Mouse (Mus musculus): ENCODE measurements around the gene Gm37240. TPM values are rescaled to one million over a fixed set of nuclear protein-coding genes. Genes with fewer than 3 reads are reported as not detected.
"Not testable (repeated sequence)": the region's sequence is repeated elsewhere in the genome, so short reads cannot be mapped to it uniquely, and the experiment has no call there.

The Gm37240 gene
- polyA plus RNA-seq, 1 experiment from 2014 or later, result 2.8 TPM

GRCm38 (mm10) chr3:84867434-84867975 lies 1019.8 kb downstream of the Gm37240 start:
- no peaks in the 10 kb centered on the region for H3K9me3 ChIP-seq
- no peaks in the 10 kb centered on the region for H3K27me3 ChIP-seq (replicated peaks; ENCODE audit: low read depth, poor library complexity, severe bottlenecking)
- no peak overlapping the region for H3K27ac ChIP-seq (replicated peaks)
- H3K4me1 ChIP-seq, result no peaks in the 10 kb centered on the region
- DNase-seq (ENCODE audit: low spot score), result no peak
- H3K4me3 ChIP-seq, result no peak overlapping the region
- no peaks in the 10 kb centered on the region; the same call in 1 of the 2 replicates for H3K36me3 ChIP-seq (replicated peaks)
- WGBS, result 92% methylated on average over 1 of the region's 1 CpGs

DNA sequence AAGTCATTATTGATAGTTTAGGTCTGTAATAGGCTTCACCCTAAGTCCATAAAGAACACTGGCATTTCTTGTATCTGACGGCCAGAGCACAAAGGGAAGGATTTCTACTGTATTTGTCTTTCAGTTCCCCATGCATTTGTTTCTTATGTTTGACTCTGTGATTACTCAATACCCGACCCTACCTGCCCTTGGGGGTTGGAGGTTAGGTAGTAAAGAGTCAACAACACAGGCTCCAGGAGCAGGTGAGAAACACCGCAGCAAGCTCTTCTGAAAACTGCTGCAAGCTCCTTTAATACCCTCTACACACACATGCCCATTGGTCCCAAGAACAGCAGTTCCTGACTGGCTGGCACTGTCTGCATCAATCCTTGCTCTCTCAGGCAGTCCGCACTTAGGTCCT lies 1020.5 kb downstream of the Gm37240 start:
- H3K4me3 ChIP-seq, result no peak overlapping the region
- H3K27me3 ChIP-seq (replicated peaks; ENCODE audit: low read depth, poor library complexity, severe bottlenecking), result no peaks in the 10 kb centered on the region
- H3K9me3 ChIP-seq, result no peaks in the 10 kb centered on the region
- no peak overlapping the region for H3K27ac ChIP-seq (replicated peaks)
- DNase-seq (ENCODE audit: low spot score), result no peak
- H3K36me3 ChIP-seq (replicated peaks), result no peaks in the 10 kb centered on the region; the same call in 1 of the 2 replicates
- no peaks in the 10 kb centered on the region for H3K4me1 ChIP-seq
- 81% methylated on average over 4 of the region's 4 CpGs for WGBS

DNA sequence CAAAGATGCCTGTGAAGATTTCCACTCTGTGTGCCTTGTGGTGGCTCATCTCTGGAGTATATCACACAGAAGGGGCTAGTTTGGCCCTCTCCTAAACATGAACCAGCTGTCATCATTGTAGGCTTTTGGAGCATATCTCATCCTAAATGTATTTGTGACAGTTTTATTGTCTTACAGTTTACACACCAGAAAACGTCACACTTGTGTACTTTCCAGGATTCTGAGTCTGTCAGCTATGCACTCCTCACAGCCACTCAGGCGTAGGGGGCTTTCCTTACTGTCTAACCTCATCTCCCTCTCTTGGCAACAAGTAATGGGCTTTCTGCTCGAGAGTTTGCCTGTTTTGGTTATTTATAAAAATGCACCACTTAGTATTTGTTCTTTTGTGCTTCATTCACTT lies 1021.6 kb downstream of the Gm37240 start:
- no peak for DNase-seq (ENCODE audit: low spot score)
- Histone ChIP-seq H3K27me3 (replicated peaks; ENCODE audit: low read depth, poor library complexity, severe bottlenecking) (no peaks in the 10 kb centered on the region), H3K27ac (replicated peaks) (no peak overlapping the region), H3K36me3 (replicated peaks) (no peaks in the 10 kb centered on the region), H3K9me3 (no peaks in the 10 kb centered on the region), H3K4me3 (no peak overlapping the region), H3K4me1 (no peaks in the 10 kb centered on the region)
- 86% methylated on average over 3 of the region's 3 CpGs for WGBS

DNA sequence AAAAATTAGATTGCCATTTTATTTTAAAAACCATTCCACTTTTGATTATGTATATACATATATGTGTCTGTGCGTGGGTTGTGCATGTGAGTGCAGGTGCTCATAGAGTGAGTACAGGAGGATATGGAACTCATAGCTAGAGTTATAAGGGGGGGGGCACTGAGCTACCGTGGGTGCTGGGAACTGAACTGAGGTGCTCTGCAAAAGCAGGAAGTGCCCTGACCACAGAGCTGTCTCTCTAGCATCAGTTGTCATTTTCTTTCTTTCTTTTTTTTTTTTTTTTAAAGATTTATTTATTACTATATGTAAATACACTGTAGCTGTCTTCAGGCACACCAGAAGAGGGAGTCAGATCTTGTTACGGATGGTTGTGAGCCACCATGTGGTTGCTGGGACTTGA lies 1025.5 kb downstream of the Gm37240 start:
- not testable (repeated sequence) for H3K27ac ChIP-seq (replicated peaks); H3K9me3 ChIP-seq; H3K36me3 ChIP-seq (replicated peaks); DNase-seq (ENCODE audit: low spot score); H3K4me1 ChIP-seq; H3K4me3 ChIP-seq; H3K27me3 ChIP-seq (replicated peaks; ENCODE audit: low read depth, poor library complexity, severe bottlenecking)
- 97% methylated on average over 3 of the region's 3 CpGs for WGBS

- H3K4me1 ChIP-seq, result no peaks in the 10 kb centered on the region
- H3K36me3 ChIP-seq (replicated peaks), result no peaks in the 10 kb centered on the region
- H3K27ac ChIP-seq (replicated peaks), result no peak overlapping the region
- no peaks in the 10 kb centered on the region for H3K9me3 ChIP-seq
- H3K27me3 ChIP-seq (replicated peaks; ENCODE audit: low read depth, poor library complexity, severe bottlenecking), result no peaks in the 10 kb centered on the region
- WGBS, result 50% methylated on average over 1 of the region's 1 CpGs
- H3K4me3 ChIP-seq, result no peak overlapping the region
- DNase-seq (ENCODE audit: low spot score), result no peak
Measured at GRCm38 (mm10) chr3:84860669-84861068, 1026.6 kb downstream of the Gm37240 start.

GRCm38 (mm10) chr3:84854440-84854839 lies 1032.9 kb downstream of the Gm37240 start:
- no peaks in the 10 kb centered on the region for H3K9me3 ChIP-seq
- H3K27ac ChIP-seq (replicated peaks), result no peak overlapping the region
- H3K4me3 ChIP-seq, result no peak overlapping the region
- DNase-seq (ENCODE audit: low spot score), result no peak
- 81% methylated on average over 1 of the region's 1 CpGs for WGBS
- H3K36me3 ChIP-seq (replicated peaks), result no peaks in the 10 kb centered on the region
- H3K4me1 ChIP-seq, result 0 out of 2 replicates have a peak, but pooled peaks cover 3% of the 10 kb centered on the region
- H3K27me3 ChIP-seq (replicated peaks; ENCODE audit: low read depth, poor library complexity, severe bottlenecking), result no peaks in the 10 kb centered on the region

- Histone ChIP-seq H3K4me1 (0 out of 2 replicates have a peak, but pooled peaks cover 3% of the 10 kb centered on the region), H3K27me3 (replicated peaks; ENCODE audit: low read depth, poor library complexity, severe bottlenecking) (no peaks in the 10 kb centered on the region), H3K4me3 (no peak overlapping the region), H3K36me3 (replicated peaks) (no peaks in the 10 kb centered on the region), H3K9me3 (no peaks in the 10 kb centered on the region), H3K27ac (replicated peaks) (no peak overlapping the region)
- DNase-seq (ENCODE audit: low spot score), result no peak
- 80% methylated on average over 7 of the region's 7 CpGs for WGBS
Measured at GRCm38 (mm10) chr3:84852877-84853276, 1034.4 kb downstream of the Gm37240 start.

- H3K27ac ChIP-seq (replicated peaks), result no peak overlapping the region
- DNase-seq (ENCODE audit: low spot score), result no peak
- no peaks in the 10 kb centered on the region for H3K27me3 ChIP-seq (replicated peaks; ENCODE audit: low read depth, poor library complexity, severe bottlenecking)
- H3K4me3 ChIP-seq, result no peak overlapping the region
- WGBS, result 81% methylated on average over 1 of the region's 1 CpGs
- no peaks in the 10 kb centered on the region for H3K9me3 ChIP-seq
- H3K4me1 ChIP-seq, result 0 out of 2 replicates have a peak, but pooled peaks cover 7% of the 10 kb centered on the region
- no peaks in the 10 kb centered on the region for H3K36me3 ChIP-seq (replicated peaks)
Measured at GRCm38 (mm10) chr3:84851801-84852200, 1035.5 kb downstream of the Gm37240 start.

GRCm38 (mm10) chr3:84850418-84850817 lies 1036.9 kb downstream of the Gm37240 start:
- no peak for DNase-seq (ENCODE audit: low spot score)
- no peaks in the 10 kb centered on the region for H3K36me3 ChIP-seq (replicated peaks)
- H3K27ac ChIP-seq (replicated peaks), result no peak overlapping the region
- H3K9me3 ChIP-seq, result no peaks in the 10 kb centered on the region
- H3K4me1 ChIP-seq, result 0 out of 2 replicates have a peak, but pooled peaks cover 7% of the 10 kb centered on the region
- WGBS, result 93% methylated on average over 1 of the region's 1 CpGs
- H3K27me3 ChIP-seq (replicated peaks; ENCODE audit: low read depth, poor library complexity, severe bottlenecking), result no peaks in the 10 kb centered on the region
- H3K4me3 ChIP-seq, result no peak overlapping the region

- no peaks in the 10 kb centered on the region for H3K9me3 ChIP-seq
- DNase-seq (ENCODE audit: low spot score), result no peak
- H3K4me1 ChIP-seq, result 0 out of 2 replicates have a peak, but pooled peaks cover 7% of the 10 kb centered on the region
- H3K4me3 ChIP-seq, result no peak overlapping the region
- no peak overlapping the region for H3K27ac ChIP-seq (replicated peaks)
- no peaks in the 10 kb centered on the region for H3K36me3 ChIP-seq (replicated peaks)
- no peaks in the 10 kb centered on the region for H3K27me3 ChIP-seq (replicated peaks; ENCODE audit: low read depth, poor library complexity, severe bottlenecking)
- 84% methylated on average over 4 of the region's 4 CpGs for WGBS
Measured at GRCm38 (mm10) chr3:84848798-84849197, 1038.5 kb downstream of the Gm37240 start.

- no peak overlapping the region for H3K4me3 ChIP-seq
- 52% methylated on average over 1 of the region's 1 CpGs for WGBS
- no peak overlapping the region for H3K27ac ChIP-seq (replicated peaks)
- no peaks in the 10 kb centered on the region for H3K9me3 ChIP-seq
- no peak for DNase-seq (ENCODE audit: low spot score)
- no peaks in the 10 kb centered on the region for H3K36me3 ChIP-seq (replicated peaks)
- H3K27me3 ChIP-seq (replicated peaks; ENCODE audit: low read depth, poor library complexity, severe bottlenecking), result no peaks in the 10 kb centered on the region
- H3K4me1 ChIP-seq, result 0 out of 2 replicates have a peak, but pooled peaks cover 4% of the 10 kb centered on the region
Measured at GRCm38 (mm10) chr3:84843594-84843993, 1043.7 kb downstream of the Gm37240 start.

GRCm38 (mm10) chr3:84842793-84843192 lies 1044.5 kb downstream of the Gm37240 start:
- 90% methylated on average over 2 of the region's 2 CpGs for WGBS
- H3K4me1 ChIP-seq, result 0 out of 2 replicates have a peak, but pooled peaks cover 4% of the 10 kb centered on the region
- H3K4me3 ChIP-seq, result no peak overlapping the region
- no peaks in the 10 kb centered on the region for H3K27me3 ChIP-seq (replicated peaks; ENCODE audit: low read depth, poor library complexity, severe bottlenecking)
- H3K36me3 ChIP-seq (replicated peaks), result no peaks in the 10 kb centered on the region
- no peak for DNase-seq (ENCODE audit: low spot score)
- no peaks in the 10 kb centered on the region for H3K9me3 ChIP-seq
- H3K27ac ChIP-seq (replicated peaks), result no peak overlapping the region

DNA sequence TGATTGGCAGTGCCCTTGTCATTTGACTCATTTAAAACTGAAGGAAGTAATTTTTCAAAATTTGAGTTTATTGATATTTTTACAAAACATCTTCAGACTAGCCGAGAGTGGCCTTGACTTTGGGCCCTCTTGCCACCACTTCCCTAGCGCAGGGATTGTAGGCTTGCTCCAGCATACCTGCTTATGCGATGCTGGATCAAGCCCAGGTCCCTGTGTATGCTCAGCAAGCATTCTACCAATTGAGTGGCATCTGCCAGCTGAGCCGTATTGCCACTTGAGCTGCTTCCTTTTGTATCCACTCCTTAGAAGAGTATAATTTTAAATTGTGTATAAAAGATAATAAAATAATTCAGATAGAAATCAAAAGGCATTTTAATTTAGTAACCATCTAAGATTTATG lies 1046.0 kb downstream of the Gm37240 start:
- WGBS, result 91% methylated on average over 4 of the region's 4 CpGs
- H3K36me3 ChIP-seq (replicated peaks), result no peaks in the 10 kb centered on the region
- H3K4me3 ChIP-seq, result no peak overlapping the region
- no peaks in the 10 kb centered on the region for H3K9me3 ChIP-seq
- no peak overlapping the region for H3K27ac ChIP-seq (replicated peaks)
- DNase-seq (ENCODE audit: low spot score), result no peak
- no peaks in the 10 kb centered on the region for H3K27me3 ChIP-seq (replicated peaks; ENCODE audit: low read depth, poor library complexity, severe bottlenecking)
- H3K4me1 ChIP-seq, result no peaks in the 10 kb centered on the region
